Mouse (Mus musculus) hindbrain, embryonic 16.5 days (tissue): ENCODE data around the gene Prr36. TPM values are rescaled to one million over a fixed set of nuclear protein-coding genes. Genes with fewer than 3 reads are reported as not detected.
"Not testable (repeated sequence)": the region's sequence is repeated elsewhere in the genome, so short reads cannot be mapped to it uniquely, and the experiment has no call there.

Experiments used
- ATAC-seq: fragments of 200-750 bp; cut with Nextera tagmentation; 2 replicates; pipeline ENCODE4 v1.8.0; 2017; ENCODE audit warnings: moderate TSS enrichment, moderate library complexity
- H3K27ac ChIP-seq: fragments of 300-500 bp; sonication (generic); 2 replicates; pipeline ENCODE4 v1.5.1; 2014; ENCODE audit warnings: low read depth, mild to moderate bottlenecking, control low read depth, low read length, moderate library complexity
- H3K27me3 ChIP-seq: fragments of 300-500 bp; sonication (generic); replicated peaks from 2 replicates; pipeline ENCODE4 v1.6.1; 2014; ENCODE audit warnings: low read length; ENCODE audit not compliant: control insufficient read depth, insufficient read depth
- H3K36me3 ChIP-seq: fragments of 300-500 bp; sonication (generic); 2 replicates; pipeline ENCODE4 v1.6.1; 2014; ENCODE audit warnings: mild to moderate bottlenecking, low read length, moderate library complexity, mixed read lengths; ENCODE audit not compliant: control insufficient read depth, insufficient read depth
- H3K4me1 ChIP-seq: fragments of 300-500 bp; sonication (generic); 2 replicates; pipeline ENCODE4 v1.6.1; 2014; ENCODE audit warnings: low read depth, low read length; ENCODE audit not compliant: control insufficient read depth, insufficient read depth
- H3K4me2 ChIP-seq: fragments of 300-500 bp; sonication (generic); 2 replicates; pipeline ENCODE4 v1.6.1; 2014; ENCODE audit warnings: mild to moderate bottlenecking, low read length, control low read depth, moderate library complexity
- H3K4me3 ChIP-seq: fragments of 300-500 bp; sonication (generic); 2 replicates; pipeline ENCODE4 v1.5.1; 2014; ENCODE audit warnings: mild to moderate bottlenecking, low read length, control low read depth, moderate library complexity
- H3K9ac ChIP-seq: fragments of 300-500 bp; sonication (generic); 2 replicates; pipeline ENCODE4 v1.6.1; 2014; ENCODE audit warnings: low read depth, mild to moderate bottlenecking, control low read depth, low read length, moderate library complexity
- H3K9me3 ChIP-seq: fragments of 300-500 bp; sonication (generic); 2 replicates; pipeline ENCODE4 v1.6.1; 2014; ENCODE audit warnings: mild to moderate bottlenecking, low read length, moderate library complexity; ENCODE audit not compliant: control insufficient read depth
- WGBS: fragments of 180-500 bp; shearing (Covaris S2); extraction: QIAGEN DNeasy Blood & Tissue Kit; methylation state at CpG from one replicate; pipeline ENCODE4 v1.1.7; 2014; 5-methylcytosine and 5-hydroxymethylcytosine counted together
- polyA plus RNA-seq: library from polyadenylated mRNA; unstranded; fragments of >200 nt; fragmentation: Nextera tagmentation; extraction: Ambion mirVana; gene quantifications from 2 replicates; pipeline ENCODE4 v1.2.1, GENCODE M21; 2015

The Prr36 gene
- polyA plus RNA-seq, 1 experiment from 2014 or later = 42.8 TPM

GRCm38 (mm10) chr8:4256911-4257310, 39.7 kb upstream of the Prr36 start:
- Histone ChIP-seq H3K27ac (peak overlapping the region; percentile 97), H3K4me3 (peak overlapping the region; percentile 75), H3K27me3 (no peaks in the 10 kb centered on the region), H3K4me2 (peak overlapping the region; percentile 59), H3K4me1 (peaks cover 35% of the 10 kb centered on the region), H3K9me3 (no peaks in the 10 kb centered on the region), H3K36me3 (peaks cover 29% of the 10 kb centered on the region), H3K9ac (peak overlapping the region; percentile 88)
- 27% methylated on average over 4 of the region's 4 CpGs for WGBS
- no peak for ATAC-seq

- not testable (repeated sequence) for H3K4me3 ChIP-seq, ATAC-seq, H3K4me2 ChIP-seq, H3K9me3 ChIP-seq, H3K27me3 ChIP-seq, H3K27ac ChIP-seq, H3K9ac ChIP-seq
- Histone ChIP-seq H3K4me1 (peaks cover 35% of the 10 kb centered on the region), H3K36me3 (peaks cover 23% of the 10 kb centered on the region)
- 88% methylated on average over 7 of the region's 7 CpGs for WGBS
Measured at GRCm38 (mm10) chr8:4255471-4255870, 38.2 kb upstream of the Prr36 start.

GRCm38 (mm10) chr8:4254001-4254400, 36.7 kb upstream of the Prr36 start:
- H3K9me3 ChIP-seq = no peaks in the 10 kb centered on the region
- peak; percentile 4; the same call in 1 of the 2 replicates for ATAC-seq
- 63% methylated on average over 6 of the region's 6 CpGs for WGBS

GRCm38 (mm10) chr8:4252934-4253841, 35.9 kb upstream of the Prr36 start, which contains the start of gene Snapc2:
Gene Snapc2, plus strand, starts transcription at chr8:4253080.
- Histone ChIP-seq H3K27ac (peak within 1 kb of the TSS; percentile 97), H3K4me2 (peak within 1 kb of the TSS; percentile 59), H3K4me1 (peaks cover 31% of the 10 kb centered on the region), H3K4me3 (peak within 1 kb of the TSS; percentile 98), H3K9me3 (no peaks in the 10 kb centered on the region), H3K9ac (peak within 1 kb of the TSS; percentile 98), H3K36me3 (peaks cover 27% of the 10 kb centered on the region), H3K27me3 (no peaks in the 10 kb centered on the region)
- under 1% methylated on average over 69 of the region's 69 CpGs for WGBS
- peak; percentile 88 for ATAC-seq

More at GRCm38 (mm10) chr8:4254001-4254400, 36.7 kb upstream of the Prr36 start:
- H3K36me3 ChIP-seq = peaks cover 24% of the 10 kb centered on the region
- H3K4me1 ChIP-seq = peaks cover 31% of the 10 kb centered on the region
- H3K4me2 ChIP-seq = peak overlapping the region; percentile 59
- peak overlapping the region; percentile 20; the same call in 1 of the 2 replicates for H3K9ac ChIP-seq
- H3K4me3 ChIP-seq = peak overlapping the region; percentile 98
- peak overlapping the region; percentile 21; the same call in 1 of the 2 replicates for H3K27ac ChIP-seq
- H3K27me3 ChIP-seq = no peaks in the 10 kb centered on the region

- Histone ChIP-seq H3K9ac (peak overlapping the region; percentile 98), H3K4me2 (peak overlapping the region; percentile 59), H3K9me3 (no peaks in the 10 kb centered on the region), H3K36me3 (peaks cover 32% of the 10 kb centered on the region), H3K4me3 (peak overlapping the region; percentile 98), H3K27ac (peak overlapping the region; percentile 97), H3K4me1 (peaks cover 23% of the 10 kb centered on the region), H3K27me3 (no peaks in the 10 kb centered on the region)
- WGBS = 47% methylated on average over 8 of the region's 8 CpGs
- ATAC-seq = no peak
Measured at GRCm38 (mm10) chr8:4252116-4252760, 35.0 kb upstream of the Prr36 start.

GRCm38 (mm10) chr8:4250306-4250970, 33.2 kb upstream of the Prr36 start:
- no peak overlapping the region for H3K9ac ChIP-seq

GRCm38 (mm10) chr8:4249213-4249612, 32.0 kb upstream of the Prr36 start:
- Histone ChIP-seq H3K27me3 (no peaks in the 10 kb centered on the region), H3K27ac (no peak overlapping the region), H3K9ac (no peak overlapping the region), H3K36me3 (peaks cover 42% of the 10 kb centered on the region), H3K9me3 (no peaks in the 10 kb centered on the region), H3K4me2 (no peak overlapping the region), H3K4me1 (peaks cover 11% of the 10 kb centered on the region), H3K4me3 (no peak overlapping the region)
- 19% methylated on average over 29 of the region's 29 CpGs for WGBS
- no peak for ATAC-seq

More at GRCm38 (mm10) chr8:4250306-4250970, 33.2 kb upstream of the Prr36 start:
- Histone ChIP-seq H3K27me3 (no peaks in the 10 kb centered on the region), H3K4me1 (peaks cover 14% of the 10 kb centered on the region), H3K4me3 (no peak overlapping the region), H3K27ac (no peak overlapping the region), H3K36me3 (peaks cover 38% of the 10 kb centered on the region), H3K4me2 (no peak overlapping the region), H3K9me3 (no peaks in the 10 kb centered on the region)
- no peak for ATAC-seq
- WGBS = 34% methylated on average over 26 of the region's 26 CpGs

- no peaks in the 10 kb centered on the region for H3K9me3 ChIP-seq
- no peak within 1 kb of the TSS; the same call in 1 of the 2 replicates for H3K9ac ChIP-seq
- H3K4me1 ChIP-seq = peaks cover 4% of the 10 kb centered on the region
- no peak within 1 kb of the TSS for H3K4me3 ChIP-seq
- WGBS = 75% methylated on average over 15 of the region's 15 CpGs
- H3K27ac ChIP-seq = no peak within 1 kb of the TSS
- peaks cover 52% of the 10 kb centered on the region for H3K36me3 ChIP-seq
- ATAC-seq = no peak
- no peaks in the 10 kb centered on the region for H3K27me3 ChIP-seq
- no peak within 1 kb of the TSS for H3K4me2 ChIP-seq
Measured at GRCm38 (mm10) chr8:4247951-4248540, 30.8 kb upstream of the Prr36 start, which contains the start of gene Tgfbr3l. Gene Tgfbr3l, plus strand, starts transcription at chr8:4248214.
